Mouse (Mus musculus): ENCODE data around the gene Kcnj12. TPM values are rescaled to one million over a fixed set of nuclear protein-coding genes. Genes with fewer than 3 reads are reported as not detected.

Gene Kcnj12
- polyA plus RNA-seq, 1 experiment from 2014 or later: 0.93 TPM

Other genes with a start within 250 kb of the Kcnj12 start
- 13.0 and 13.8 TPM in 2 replicates for gene Top3a, start 245.2 kb upstream of the Kcnj12 start, polyA plus RNA-seq (2015; fragmentation: Nextera tagmentation; extraction: Ambion mirVana)
- 5.6 and 6.1 TPM in 2 replicates for gene Smcr8, start 245.0 kb upstream of the Kcnj12 start, polyA plus RNA-seq (2015; fragmentation: Nextera tagmentation; extraction: Ambion mirVana)
- gene Shmt1, start 210.8 kb upstream of the Kcnj12 start, polyA plus RNA-seq (2015; fragmentation: Nextera tagmentation; extraction: Ambion mirVana): 68.3 and 69.8 TPM in 2 replicates
- gene Dhrs7b, start 191.9 kb upstream of the Kcnj12 start, polyA plus RNA-seq (2015; fragmentation: Nextera tagmentation; extraction: Ambion mirVana): 42.8 and 43.6 TPM in 2 replicates
- gene Tmem11, start 143.3 kb upstream of the Kcnj12 start, polyA plus RNA-seq (2015; fragmentation: Nextera tagmentation; extraction: Ambion mirVana): 58.7 and 60.1 TPM in 2 replicates
- gene Natd1, start 107.8 kb upstream of the Kcnj12 start, polyA plus RNA-seq (2015; fragmentation: Nextera tagmentation; extraction: Ambion mirVana): 11.0 and 13.8 TPM in 2 replicates
- 119 and 132 TPM in 2 replicates for gene Map2k3, start 90.5 kb upstream of the Kcnj12 start, polyA plus RNA-seq (2015; fragmentation: Nextera tagmentation; extraction: Ambion mirVana)
- gene Tnfrsf13b, start 104.2 kb downstream of the Kcnj12 start, polyA plus RNA-seq (2015; fragmentation: Nextera tagmentation; extraction: Ambion mirVana): 2.9 TPM in 2 replicates
- gene Usp22, start 152.5 kb downstream of the Kcnj12 start, polyA plus RNA-seq (2015; fragmentation: Nextera tagmentation; extraction: Ambion mirVana): 91.7 and 94.0 TPM in 2 replicates
- 0.17 and 0.32 TPM in 2 replicates for gene Aldh3a1, start 185.0 kb downstream of the Kcnj12 start, polyA plus RNA-seq (2015; fragmentation: Nextera tagmentation; extraction: Ambion mirVana)
- gene Aldh3a2, start 244.9 kb downstream of the Kcnj12 start, polyA plus RNA-seq (2015; fragmentation: Nextera tagmentation; extraction: Ambion mirVana): 52.2 and 54.9 TPM in 2 replicates